Mouse (Mus musculus) cerebellum, postnatal 25 days (tissue): ENCODE results near the gene Scyl2.
"Not testable (repeated sequence)": the region's sequence is repeated elsewhere in the genome, so short reads cannot be mapped to it uniquely, and the experiment has no call there.

Source experiments
- DNase-seq, 2 experiments: peaks; one replicate each; pipeline ENCODE4 v3.0.0; 2021; ENCODE audit warnings: mixed read lengths in 2 of 2

Scyl2 gene

GRCm38 (mm10) chr10:89678054-89678453, 8.0 kb downstream of the Scyl2 start:
- DNase-seq, result no peak

DNA sequence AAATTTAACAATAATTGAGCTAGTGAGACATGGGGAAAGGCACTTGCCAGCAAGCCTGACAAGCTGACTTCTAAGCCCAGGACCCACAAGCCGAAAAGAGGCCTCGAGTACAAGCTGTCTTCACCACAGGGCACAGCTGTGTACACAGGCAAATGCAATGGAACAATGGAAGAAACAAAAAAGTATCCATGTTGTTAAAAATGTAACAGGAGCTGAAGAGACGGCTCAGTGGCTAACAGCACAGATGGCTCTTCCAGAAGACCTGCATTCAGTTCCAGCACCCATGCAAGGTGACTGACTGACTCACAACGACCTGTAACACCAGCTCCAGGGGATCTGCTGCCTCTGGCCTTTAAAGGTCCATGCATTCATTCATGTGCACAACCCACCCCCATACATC, 9.5 kb downstream of the Scyl2 start:
- peak; percentile 39 to 50 for DNase-seq

DNA sequence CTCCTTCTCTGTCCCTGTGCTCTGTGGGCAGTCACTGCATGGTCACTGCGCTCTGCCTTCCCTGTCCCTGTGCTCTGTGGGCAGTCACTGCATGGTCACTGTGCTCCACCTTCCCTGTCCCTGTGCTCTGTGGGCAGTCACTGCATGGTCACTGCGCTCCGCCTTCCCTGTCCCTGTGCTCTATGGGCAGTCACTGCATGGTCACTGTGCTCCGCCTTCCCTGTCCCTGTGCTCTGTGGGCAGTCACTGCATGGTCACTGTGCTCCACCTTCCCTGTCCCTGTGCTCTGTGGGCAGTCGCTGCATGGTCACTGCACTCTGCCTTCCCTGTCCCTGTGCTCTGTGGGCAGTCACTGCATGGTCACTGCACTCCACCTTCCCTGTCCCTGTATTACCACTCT, 15.7 kb downstream of the Scyl2 start:
- not testable (repeated sequence) for DNase-seq

DNA sequence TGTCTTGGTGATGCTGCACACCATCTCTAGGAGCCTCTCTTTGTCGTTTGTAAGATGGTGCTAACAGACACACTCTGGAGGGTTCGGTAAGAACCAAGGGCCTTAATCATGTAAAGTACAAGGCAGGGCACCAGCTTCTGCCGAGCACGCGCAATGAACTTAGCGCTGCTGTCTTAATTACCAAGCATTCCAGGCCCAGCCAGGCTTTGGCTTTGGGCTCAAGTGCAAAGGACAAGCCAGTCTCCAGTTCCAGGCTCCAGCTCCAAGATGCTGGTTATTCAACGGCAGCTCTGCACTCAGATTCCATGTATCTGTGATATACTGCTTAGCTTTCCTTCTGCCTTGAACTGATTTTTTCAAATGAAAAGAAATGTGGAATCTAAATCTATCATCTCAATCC, 18.5 kb downstream of the Scyl2 start:
- no peak for DNase-seq

DNA sequence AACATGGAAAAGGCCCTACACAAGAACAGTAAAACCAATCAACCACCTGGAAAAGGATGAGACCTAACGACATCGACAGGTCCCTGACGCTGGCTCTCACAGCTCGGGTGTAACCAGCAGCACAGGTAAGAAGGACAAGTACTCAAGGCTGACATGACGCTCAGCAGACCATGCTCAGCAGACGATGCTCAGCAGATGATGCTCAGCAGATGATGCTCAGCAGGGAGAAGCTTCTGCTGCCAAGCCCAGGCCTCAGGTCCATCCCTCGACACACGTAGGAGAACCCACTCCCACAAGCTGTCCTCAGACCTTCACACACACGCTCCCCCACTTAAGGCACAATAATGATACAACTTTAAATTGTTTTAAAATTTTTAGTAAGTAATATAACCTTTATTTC, 20.4 kb downstream of the Scyl2 start:
- peak; percentile 86 to 88 for DNase-seq

- peak; percentile 35 to 63 for DNase-seq
Measured at GRCm38 (mm10) chr10:89664977-89665645, 21.0 kb downstream of the Scyl2 start.

- DNase-seq, result peak; percentile 76 to 85
Measured at GRCm38 (mm10) chr10:89656366-89656765, 29.7 kb downstream of the Scyl2 start.

DNA sequence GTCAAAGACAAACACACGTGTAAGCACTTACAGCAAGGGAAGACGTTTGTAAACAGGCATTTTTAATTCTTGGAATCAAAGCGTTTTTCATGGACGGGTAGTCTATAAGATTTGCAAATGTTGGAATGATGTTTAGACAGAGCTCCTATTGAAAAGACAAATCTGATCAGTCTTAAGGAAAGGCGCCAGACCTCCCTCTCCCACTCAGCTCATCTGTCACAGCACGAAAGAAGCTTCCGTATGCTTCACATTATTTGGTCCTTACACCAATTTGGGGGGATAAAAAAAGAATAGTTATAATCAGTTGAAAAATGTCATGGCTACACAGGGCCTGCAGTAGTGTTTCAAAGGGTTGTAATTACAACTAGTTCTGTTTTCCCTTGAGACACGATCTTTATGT, 33.2 kb downstream of the Scyl2 start:
- no peak for DNase-seq

GRCm38 (mm10) chr10:89651691-89652090, 34.4 kb downstream of the Scyl2 start:
- no peak for DNase-seq

GRCm38 (mm10) chr10:89646918-89647317, 39.2 kb downstream of the Scyl2 start:
- no peak for DNase-seq

DNA sequence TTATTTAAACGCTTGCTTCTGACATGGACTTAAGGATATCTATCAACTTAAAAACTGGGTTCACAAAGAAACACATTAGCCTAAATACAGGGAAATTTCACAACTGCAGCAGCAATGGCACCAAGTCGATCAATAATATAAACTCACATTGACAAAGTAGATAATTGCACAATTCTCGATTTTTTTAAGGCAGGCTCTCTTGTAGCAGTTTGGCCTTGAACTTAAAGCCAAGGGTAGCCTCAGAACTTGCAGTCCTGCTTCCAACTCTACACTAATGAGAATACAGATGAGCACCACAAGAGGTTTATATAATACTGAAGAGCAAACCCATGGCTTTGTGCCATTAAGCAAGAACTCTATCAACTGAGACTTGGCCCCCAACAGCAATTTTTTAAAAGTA, 49.1 kb downstream of the Scyl2 start:
- DNase-seq, result no peak

- DNase-seq, result peak; percentile 53 to 73
Measured at GRCm38 (mm10) chr10:89635018-89635417, 51.1 kb downstream of the Scyl2 start.

GRCm38 (mm10) chr10:89633736-89634426, 52.2 kb downstream of the Scyl2 start:
- no peak for DNase-seq

- DNase-seq, result no peak
Measured at GRCm38 (mm10) chr10:89633121-89633520, 53.0 kb downstream of the Scyl2 start.

DNA sequence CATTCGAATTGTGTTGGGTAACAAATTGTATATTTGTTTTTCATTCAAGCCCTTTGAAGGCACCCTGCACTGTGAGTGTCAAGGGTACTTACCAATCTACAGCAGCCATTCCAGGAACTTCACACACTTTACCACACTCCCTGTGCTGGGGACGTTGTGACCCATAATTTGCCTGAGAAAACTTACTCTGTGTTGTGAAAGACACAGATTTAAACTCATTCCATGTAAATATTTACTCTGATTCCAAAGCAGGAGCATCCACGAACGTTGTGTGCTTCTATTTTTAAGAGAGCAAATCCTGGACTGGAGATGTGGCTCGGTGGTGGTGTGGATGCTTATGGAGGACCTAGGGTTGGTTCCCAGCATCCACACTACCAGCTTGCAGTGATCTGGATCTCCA, 54.3 kb downstream of the Scyl2 start:
- no peak for DNase-seq

DNA sequence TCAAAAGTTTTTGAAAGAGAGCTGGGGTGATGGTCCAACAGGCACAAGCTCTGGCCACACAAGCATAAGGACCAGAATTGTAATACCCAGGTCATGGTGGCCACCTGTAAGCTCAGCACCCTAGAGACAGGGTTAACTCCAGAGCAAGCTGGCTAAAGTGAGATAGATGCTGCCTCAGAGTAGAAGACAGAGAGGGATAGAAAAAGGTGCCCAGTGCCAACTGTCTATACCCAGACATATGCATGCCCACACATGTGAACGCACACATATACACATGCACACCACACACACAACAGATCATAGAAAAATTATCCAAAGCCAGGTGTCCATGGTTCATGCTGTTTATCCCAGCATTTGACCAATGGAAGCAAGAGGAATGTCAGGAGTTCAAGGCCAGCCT, 55.5 kb downstream of the Scyl2 start:
- DNase-seq, result no peak

- peak in 1 of 2 experiments; percentile 63 for DNase-seq
Measured at GRCm38 (mm10) chr10:89630052-89630451, 56.0 kb downstream of the Scyl2 start.

DNA sequence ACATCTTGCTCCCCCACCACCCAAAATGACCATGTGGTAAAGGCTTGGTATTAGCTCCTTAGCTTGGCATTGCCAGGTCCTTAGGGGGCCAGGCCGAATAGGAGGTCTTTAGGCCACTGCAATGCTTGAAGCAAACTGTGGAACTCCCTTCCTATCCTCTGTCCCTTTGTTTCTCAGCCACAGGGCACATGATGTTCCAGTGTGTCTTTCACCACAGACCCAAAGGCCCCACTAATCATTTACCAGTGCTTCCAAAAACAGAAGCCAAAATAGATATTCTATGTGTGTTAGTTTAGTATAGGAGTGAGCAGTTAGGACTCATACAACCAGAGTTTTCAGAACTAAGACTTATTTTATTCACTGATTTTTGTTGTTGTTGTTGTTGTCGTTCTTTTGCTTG, 59.4 kb downstream of the Scyl2 start:
- DNase-seq, result no peak

DNA sequence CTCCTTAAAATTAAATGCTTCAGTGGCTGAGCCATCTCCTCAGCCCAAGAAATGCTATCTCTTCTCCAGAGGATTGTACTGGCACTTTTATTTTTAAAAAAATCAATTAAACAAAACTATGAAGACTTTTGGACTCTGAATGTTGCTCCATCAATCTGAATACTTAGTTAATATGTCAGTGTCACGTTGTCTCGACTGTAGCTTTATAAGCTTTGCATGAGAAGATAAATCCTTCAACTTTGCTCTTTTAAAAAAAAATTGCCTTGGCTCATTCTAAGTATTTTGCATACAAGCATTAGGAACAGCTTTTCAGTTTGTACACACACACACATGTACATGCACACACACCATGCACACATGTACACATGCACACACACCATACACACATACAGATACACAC, 61.9 kb downstream of the Scyl2 start:
- DNase-seq, result no peak

DNA sequence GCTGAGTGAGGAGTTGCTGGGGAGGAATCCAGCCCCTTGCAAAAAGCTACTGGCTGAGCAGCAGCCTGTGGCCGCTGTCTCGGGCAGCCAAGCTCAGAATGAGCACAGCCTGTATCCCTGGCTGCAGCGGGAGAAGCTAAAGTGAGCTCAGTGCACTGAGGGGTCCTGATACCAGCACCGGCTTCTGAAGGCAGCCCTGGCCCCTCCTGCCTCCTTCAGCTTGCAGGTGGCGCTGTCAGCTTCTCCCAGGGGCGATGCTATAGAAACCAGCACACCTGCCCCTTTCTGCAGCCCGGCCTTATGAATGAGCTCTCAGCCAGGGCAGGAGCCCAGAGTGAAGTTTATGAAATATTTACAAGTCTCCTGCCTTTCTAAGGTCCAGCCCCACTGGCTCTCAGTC, 65.0 kb downstream of the Scyl2 start, which contains the start of gene Slc17a8:
Gene Slc17a8, minus strand, starts transcription at position 125 of the 400 bp plus-strand sequence.
- DNase-seq, result no peak

DNA sequence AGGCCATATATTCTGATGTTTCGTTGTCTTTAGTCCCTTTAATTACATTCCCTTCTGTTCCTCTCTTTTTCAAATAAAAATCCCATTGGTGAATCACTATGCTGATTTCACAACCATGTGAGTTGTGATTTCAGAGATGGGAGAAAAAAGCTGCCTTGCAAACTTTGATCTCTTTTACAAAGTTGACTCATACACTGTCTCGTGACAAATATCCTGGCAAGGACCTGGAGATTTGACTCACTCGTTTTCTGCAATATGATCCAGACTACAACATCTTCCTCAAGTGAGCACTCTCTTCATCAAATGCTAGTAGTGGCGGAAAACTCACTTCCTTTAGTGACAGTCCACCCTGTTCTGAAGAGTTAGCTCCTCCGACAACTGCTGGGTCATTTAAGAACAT, 86.8 kb downstream of the Scyl2 start:
- DNase-seq, result no peak

DNA sequence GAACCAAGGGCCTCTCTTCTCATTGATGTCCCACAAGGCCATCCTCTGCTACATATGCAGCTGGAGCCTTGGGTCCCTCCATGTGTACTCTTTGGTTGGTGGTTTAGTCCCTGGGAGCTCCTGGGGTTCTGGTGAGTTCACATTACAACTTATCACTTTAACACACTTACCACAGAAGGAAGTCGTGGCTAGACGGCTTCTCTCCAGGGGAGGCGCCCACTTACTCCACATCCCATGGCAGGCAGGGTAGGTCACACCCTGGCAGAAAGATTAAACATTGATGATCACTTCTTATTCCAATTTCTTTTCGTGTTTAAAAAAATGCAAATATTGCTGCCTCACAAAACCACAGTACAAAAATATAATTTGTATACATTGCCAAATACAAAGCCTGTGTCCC, 88.8 kb downstream of the Scyl2 start:
- DNase-seq, result no peak

GRCm38 (mm10) chr10:89595935-89596334, 90.2 kb downstream of the Scyl2 start:
- DNase-seq, result no peak

DNA sequence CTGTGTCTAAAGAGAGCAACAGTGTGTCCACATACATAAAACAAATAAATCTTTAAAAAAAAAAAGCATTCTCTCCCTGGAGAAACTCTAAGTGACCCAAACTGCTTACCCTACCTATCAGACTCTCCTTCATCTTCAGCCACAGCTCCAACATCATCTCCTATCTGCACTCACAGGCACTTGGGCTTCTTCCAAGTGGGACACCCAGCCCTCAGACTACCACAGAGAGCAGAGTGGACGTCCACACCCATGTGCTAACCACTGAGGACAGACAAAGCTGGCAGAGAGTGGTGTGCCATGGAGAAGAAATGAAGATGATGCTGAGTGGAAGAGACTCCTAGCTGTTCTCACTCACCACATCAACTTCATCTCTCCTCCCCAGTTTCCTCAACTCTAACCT, 90.6 kb downstream of the Scyl2 start:
- DNase-seq, result no peak

DNA sequence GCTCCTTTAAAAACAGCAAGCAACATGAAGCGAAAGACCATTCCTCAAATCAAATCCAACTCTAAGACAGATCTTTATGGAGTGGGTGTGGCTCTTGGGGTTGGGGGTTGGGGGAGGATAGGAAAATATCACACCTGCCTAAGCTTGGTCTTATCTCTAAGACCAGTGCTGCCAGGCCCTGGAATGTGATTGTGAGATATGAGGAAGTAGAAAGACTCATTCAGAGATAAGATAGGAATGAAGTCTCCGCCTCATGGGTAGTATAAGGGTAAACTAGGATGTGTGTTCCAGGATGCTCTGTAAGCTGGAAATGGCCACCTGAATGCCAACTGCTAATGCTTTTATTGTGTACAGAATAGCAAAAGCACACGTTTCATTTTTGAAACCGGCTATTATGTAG, 91.8 kb downstream of the Scyl2 start:
- DNase-seq, result no peak
